Mouse (Mus musculus) CH12.LX (cell line): ENCODE results near the gene Tapbpl.

Source experiments
- CTCF ChIP-seq, 2 experiments: IDR thresholded peaks in 1 of 2; conservative IDR thresholded peaks in 1 of 2; 2 replicates each; pipeline ENCODE4 v1.5.1; 2011 to 2012; ENCODE audit warnings: low read depth in 2 of 2, low read length in 2 of 2, improper control_type of control experiment in 1 of 2, inconsistent platforms in 1 of 2, mild to moderate bottlenecking in 1 of 2, moderate library complexity in 1 of 2
- KAT2A ChIP-seq: IDR thresholded peaks from 2 replicates; pipeline ENCODE4 v1.6.1; 2012; ENCODE audit warnings: low read length, improper control_type of control experiment, inconsistent platforms; ENCODE audit not compliant: insufficient replicate concordance
- MAX ChIP-seq: IDR thresholded peaks from 2 replicates; pipeline ENCODE4 v1.6.1; 2011; ENCODE audit warnings: low read length, improper control_type of control experiment
- MAZ ChIP-seq: IDR thresholded peaks from 2 replicates; pipeline ENCODE4 v1.6.1; 2012; ENCODE audit warnings: low read depth, mild to moderate bottlenecking, inconsistent platforms, low read length, improper control_type of control experiment, moderate library complexity
- MEF2A ChIP-seq: IDR thresholded peaks from 2 replicates; pipeline ENCODE4 v1.6.1; 2014; ENCODE audit warnings: low read depth, mild to moderate bottlenecking, inconsistent platforms, low read length, improper control_type of control experiment, borderline replicate concordance
- NELFE ChIP-seq: IDR thresholded peaks from 2 replicates; pipeline ENCODE4 v1.6.1; 2011; ENCODE audit warnings: low read depth, low read length, improper control_type of control experiment
- PAX5 ChIP-seq: IDR thresholded peaks from 2 replicates; pipeline ENCODE4 v1.6.1; 2012; ENCODE audit warnings: low read length, inconsistent platforms, mixed read lengths
- POLR2A ChIP-seq: IDR thresholded peaks from 2 replicates; pipeline ENCODE4 v1.6.1; 2011; ENCODE audit warnings: low read depth, mild to moderate bottlenecking, improper control_type of control experiment, low read length
- UBTF ChIP-seq: IDR thresholded peaks from 2 replicates; pipeline ENCODE4 v1.6.1; 2012; ENCODE audit warnings: low read depth, mild to moderate bottlenecking, inconsistent platforms, low read length, improper control_type of control experiment, moderate library complexity
- USF1 ChIP-seq: IDR thresholded peaks from 2 replicates; pipeline ENCODE4 v1.6.1; 2014; ENCODE audit warnings: low read depth, mild to moderate bottlenecking, inconsistent platforms, low read length, improper control_type of control experiment
- ZC3H11A ChIP-seq: IDR thresholded peaks from 2 replicates; pipeline ENCODE4 v1.6.1; 2012; ENCODE audit warnings: low read depth, mild to moderate bottlenecking, inconsistent platforms, low read length, improper control_type of control experiment
- ZKSCAN1 ChIP-seq: IDR thresholded peaks from 2 replicates; pipeline ENCODE4 v1.6.1; 2012; ENCODE audit warnings: low read depth, inconsistent platforms, low read length, improper control_type of control experiment, borderline replicate concordance
- ZMIZ1 ChIP-seq: IDR thresholded peaks from 2 replicates; pipeline ENCODE4 v1.6.1; 2012; ENCODE audit warnings: low read depth, mild to moderate bottlenecking, inconsistent platforms, low read length, improper control_type of control experiment

DNA sequence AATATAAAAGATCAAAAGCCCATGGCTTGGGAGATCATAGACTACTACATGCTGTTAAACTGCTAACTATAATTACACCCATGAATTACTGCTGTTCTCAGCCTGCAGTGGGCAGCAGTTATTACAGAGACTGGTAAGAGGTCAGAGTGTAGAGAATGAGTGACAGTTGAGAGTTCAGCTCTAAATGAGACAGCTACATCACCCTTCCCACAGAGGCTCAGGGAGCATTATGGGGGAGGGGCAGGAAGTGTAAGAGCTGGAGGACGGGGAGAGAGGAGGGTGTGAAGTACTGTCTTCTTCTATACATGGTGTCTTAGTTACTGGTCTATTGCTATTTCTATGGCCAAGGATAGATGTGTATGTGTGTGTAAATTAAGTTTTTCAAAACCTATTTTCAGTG lies 12.9 kb upstream of the Tapbpl start:
- TF ChIP-seq ZC3H11A (no peak), MAX (no peak), CTCF (conservative IDR thresholded peaks at IDR 0.05 in 1 of 2, IDR thresholded peaks at IDR 0.05 in 1 of 2; ENCODE audit: low read depth in 2 of 2, low read length in 2 of 2) (no peak), NELFE (no peak), ZKSCAN1 (no peak), MEF2A (no peak), ZMIZ1 (no peak), USF1 (no peak), POLR2A (no peak), UBTF (no peak), KAT2A (no peak), MAZ (no peak), PAX5 (no peak)
